Mouse (Mus musculus) G1E (cell line): ENCODE measurements around the gene Zfp2. TPM values are rescaled to one million over a fixed set of nuclear protein-coding genes. Genes with fewer than 3 reads are reported as not detected.

ENCODE experiments used
- ATAC-seq: 2 replicates; pipeline ENCODE4 v1.8.0; 2016; ENCODE audit warnings: mild to moderate bottlenecking; ENCODE audit not compliant: insufficient number of reproducible peaks, poor library complexity, low FRiP score, severe bottlenecking; ENCODE audit errors: extremely low read depth
- DNase-seq: peaks from one replicate; pipeline ENCODE4 v3.0.0; 2012; ENCODE audit warnings: low spot score
- H3K27me3 ChIP-seq: 2 replicates; pipeline ENCODE4 v1.6.1; 2012; ENCODE audit warnings: mild to moderate bottlenecking, low read length, inconsistent platforms; ENCODE audit not compliant: insufficient read depth
- H3K36me3 ChIP-seq: replicated peaks from 2 replicates; pipeline ENCODE3; 2012; ENCODE audit warnings: mild to moderate bottlenecking, inconsistent platforms
- H3K4me1 ChIP-seq: 2 replicates; pipeline ENCODE4 v1.6.1; 2012; ENCODE audit warnings: low read depth, low read length, inconsistent platforms, mixed read lengths; ENCODE audit not compliant: insufficient read depth
- H3K4me3 ChIP-seq: 2 replicates; pipeline ENCODE4 v1.5.1; 2012; ENCODE audit warnings: low read depth, mild to moderate bottlenecking, inconsistent platforms, low read length, moderate library complexity, mixed read lengths
- H3K9me3 ChIP-seq: replicated peaks from 2 replicates; pipeline ENCODE4 v1.6.1; 2012; ENCODE audit warnings: inconsistent platforms
- CTCF ChIP-seq: IDR thresholded peaks from 2 replicates; pipeline ENCODE4 v1.5.1; 2012; ENCODE audit warnings: low read depth, low read length, inconsistent platforms, mixed read lengths
- GATA1 ChIP-seq: IDR thresholded peaks from 2 replicates; pipeline ENCODE4 v1.6.1; 2012; ENCODE audit warnings: borderline replicate concordance, low read length, inconsistent platforms, mixed read lengths
- GATA2 ChIP-seq: IDR thresholded peaks from 2 replicates; pipeline ENCODE4 v1.6.1; 2012; ENCODE audit warnings: low read depth, low read length, inconsistent platforms, borderline replicate concordance
- POLR2AphosphoS5 ChIP-seq: IDR thresholded peaks from 2 replicates; pipeline ENCODE4 v1.6.1; 2012; ENCODE audit warnings: low read depth, low read length, inconsistent platforms; ENCODE audit not compliant: insufficient replicate concordance
- TAL1 ChIP-seq: conservative IDR thresholded peaks from 2 replicates; pipeline ENCODE4 v1.6.1; 2012; ENCODE audit warnings: low read depth, low read length, inconsistent platforms, mixed read lengths
- polyA plus RNA-seq: library from polyadenylated mRNA; stranded (reverse); fragments of >175 nt; gene quantifications from 2 replicates; pipeline ENCODE4 v1.2.3, GENCODE M21; 2012
- total RNA-seq, 2 experiments: library from RNA; stranded (forward) in 1 of 2; stranded (reverse) in 1 of 2; fragments of 200-1000 nt in 1 of 2; fragments of >200 nt in 1 of 2; fragmentation: Nextera tagmentation in 1 of 2; gene quantifications; 2 replicates each; pipeline ENCODE4 v1.2.3; 2014 to 2017

Gene Zfp2
- not detected in 2 replicates for total RNA-seq (2014; fragmentation: Nextera tagmentation)
- not detected in 2 replicates for total RNA-seq (2017)
- polyA plus RNA-seq, result not detected in 2 replicates

GRCm38 (mm10) chr11:50915671-50916320, at the start of gene Zfp2:
Gene Zfp2 (minus strand): TSS chr11:50916165.
- Histone ChIP-seq H3K27me3 (no peaks in the 10 kb centered on the region), H3K4me3 (no peak within 1 kb of the TSS), H3K4me1 (no peaks in the 10 kb centered on the region), H3K36me3 (no peaks in the 10 kb centered on the region), H3K9me3 (peaks cover 41% of the 10 kb centered on the region)
- DNase-seq (no peak), ATAC-seq (no peak)
- TF ChIP-seq TAL1 (no peak), GATA1 (no peak), GATA2 (no peak), POLR2AphosphoS5 (no peak), CTCF (no peak)

- TF ChIP-seq POLR2AphosphoS5 (no peak), CTCF (no peak), GATA2 (no peak), TAL1 (no peak), GATA1 (no peak)
- H3K27me3 ChIP-seq, result no peaks in the 10 kb centered on the region
- H3K9me3 ChIP-seq, result peaks cover 24% of the 10 kb centered on the region
- H3K36me3 ChIP-seq, result no peaks in the 10 kb centered on the region
- no peak for ATAC-seq
- no peak for DNase-seq
- H3K4me1 ChIP-seq, result no peaks in the 10 kb centered on the region
- no peak overlapping the region for H3K4me3 ChIP-seq
Observed at GRCm38 (mm10) chr11:50964886-50965285, 48.9 kb upstream of the Zfp2 start.

GRCm38 (mm10) chr11:50953665-50954064, 37.7 kb upstream of the Zfp2 start, which contains the start of gene Prop1:
Gene Prop1 (minus strand): TSS chr11:50953765.
- TF ChIP-seq CTCF, result no peak
- TF ChIP-seq GATA1, result no peak
- TF ChIP-seq TAL1, result no peak
- TF ChIP-seq GATA2, result no peak
- TF ChIP-seq POLR2AphosphoS5, result no peak
- DNase-seq (no peak), ATAC-seq (no peak)
- Histone ChIP-seq H3K4me3 (no peak within 1 kb of the TSS), H3K4me1 (no peaks in the 10 kb centered on the region), H3K27me3 (no peaks in the 10 kb centered on the region), H3K9me3 (peaks cover 59% of the 10 kb centered on the region), H3K36me3 (no peaks in the 10 kb centered on the region)

- Histone ChIP-seq H3K9me3 (peaks cover 56% of the 10 kb centered on the region), H3K36me3 (no peaks in the 10 kb centered on the region), H3K27me3 (no peaks in the 10 kb centered on the region), H3K4me3 (no peak overlapping the region), H3K4me1 (no peaks in the 10 kb centered on the region)
- ATAC-seq (no peak), DNase-seq (no peak)
- TF ChIP-seq GATA1 (no peak), TAL1 (no peak), POLR2AphosphoS5 (no peak), CTCF (no peak), GATA2 (no peak)
Observed at GRCm38 (mm10) chr11:50952290-50952689, 36.3 kb upstream of the Zfp2 start.

GRCm38 (mm10) chr11:50943506-50943905, 27.5 kb upstream of the Zfp2 start, which contains the start of gene 4933414I15Rik:
Gene 4933414I15Rik (minus strand): TSS chr11:50943765.
- peaks cover 29% of the 10 kb centered on the region for H3K9me3 ChIP-seq
- no peak for DNase-seq
- H3K36me3 ChIP-seq, result no peaks in the 10 kb centered on the region
- no peak within 1 kb of the TSS for H3K4me3 ChIP-seq
- no peak for TF ChIP-seq GATA2
- TF ChIP-seq CTCF, result no peak
- TF ChIP-seq POLR2AphosphoS5, result no peak
- TF ChIP-seq GATA1, result no peak
- no peak for TF ChIP-seq TAL1
- H3K4me1 ChIP-seq, result no peaks in the 10 kb centered on the region
- ATAC-seq, result no peak
- H3K27me3 ChIP-seq, result no peaks in the 10 kb centered on the region

- Histone ChIP-seq H3K9me3 (peaks cover 36% of the 10 kb centered on the region), H3K4me1 (no peaks in the 10 kb centered on the region), H3K4me3 (no peak overlapping the region), H3K36me3 (no peaks in the 10 kb centered on the region), H3K27me3 (no peaks in the 10 kb centered on the region)
- ATAC-seq (no peak), DNase-seq (no peak)
- no peak for TF ChIP-seq TAL1
- no peak for TF ChIP-seq GATA2
- TF ChIP-seq CTCF, result no peak
- TF ChIP-seq POLR2AphosphoS5, result no peak
- TF ChIP-seq GATA1, result no peak
Observed at GRCm38 (mm10) chr11:50942386-50942785, 26.4 kb upstream of the Zfp2 start.
